Mouse (Mus musculus): ENCODE measurements around the gene H2afb1. TPM values are rescaled to one million over a fixed set of nuclear protein-coding genes. Genes with fewer than 3 reads are reported as not detected.
"Not testable (repeated sequence)": the region's sequence is repeated elsewhere in the genome, so short reads cannot be mapped to it uniquely, and the experiment has no call there.

Gene H2afb1
- polyA plus RNA-seq (2015; fragmentation: Nextera tagmentation; extraction: Ambion mirVana): not detected in 2 replicates

DNA sequence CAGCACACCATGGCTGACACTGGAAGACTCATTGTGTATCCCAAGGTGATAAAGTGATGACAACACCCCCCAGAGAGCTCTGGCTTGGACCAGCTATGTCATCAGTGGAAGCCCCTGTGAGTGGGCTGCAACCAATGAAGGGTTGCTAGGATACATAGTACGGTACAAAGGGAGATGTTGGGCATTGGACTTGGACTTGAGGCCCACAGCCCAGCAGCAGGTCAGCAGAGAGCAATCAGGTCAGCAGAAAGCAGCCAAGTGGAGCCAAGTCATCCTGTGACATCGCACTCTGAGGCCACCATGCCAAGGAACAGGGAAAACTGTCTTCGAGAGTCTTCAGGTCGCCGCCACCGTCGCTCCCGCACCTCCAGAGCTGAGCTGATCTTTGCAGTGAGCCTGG is at the start of gene H2afb1:
H2afb1 (plus strand) TSS at position 301 of the 400 bp plus-strand sequence.
- not testable (repeated sequence) for H3K4me1 ChIP-seq (ENCODE audit: control insufficient read depth, insufficient read depth, low read length); H3K27ac ChIP-seq (ENCODE audit: low read length); H3K4me2 ChIP-seq (ENCODE audit: low read depth, low read length); H3K4me3 ChIP-seq (ENCODE audit: low read length); H3K9me3 ChIP-seq (replicated peaks; ENCODE audit: control insufficient read depth, low read length); H3K9ac ChIP-seq (ENCODE audit: low read length); ATAC-seq (replicated peaks; ENCODE audit: extremely low read depth, insufficient read depth, low FRiP score); H3K27me3 ChIP-seq (ENCODE audit: control insufficient read depth, insufficient read depth, low read length); H3K36me3 ChIP-seq (ENCODE audit: control insufficient read depth, insufficient read depth)
- WGBS: 86% methylated on average over 7 of the region's 8 CpGs

DNA sequence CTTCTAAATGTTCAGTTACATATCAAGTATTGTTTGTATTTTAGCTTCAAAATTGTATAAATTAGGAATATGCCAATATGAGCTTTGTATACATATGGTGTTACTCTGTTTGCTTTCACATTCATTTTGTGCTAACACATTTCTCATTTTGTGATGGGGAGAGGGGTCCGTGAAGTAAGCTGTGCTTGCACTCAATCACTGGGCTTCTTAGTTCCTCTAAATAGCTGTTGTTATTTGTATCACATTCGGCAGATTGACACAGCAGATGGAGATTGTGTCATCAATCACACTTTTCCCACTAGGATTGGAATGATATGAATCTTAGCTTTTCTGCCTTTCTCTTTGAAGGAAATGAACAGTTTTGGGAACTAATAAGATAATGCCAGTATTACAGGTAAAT is 21.5 kb downstream of the H2afb1 start:
- 66% methylated on average over 2 of the region's 2 CpGs for WGBS
- no peaks in the 10 kb centered on the region for H3K9me3 ChIP-seq (replicated peaks; ENCODE audit: control insufficient read depth, low read length)

More for the DNA sequence above, 21.5 kb downstream of the H2afb1 start:
- no peak for ATAC-seq (replicated peaks; ENCODE audit: extremely low read depth, insufficient read depth, low FRiP score)
- no peak overlapping the region for H3K4me2 ChIP-seq (ENCODE audit: low read depth, low read length)
- no peaks in the 10 kb centered on the region for H3K36me3 ChIP-seq (ENCODE audit: control insufficient read depth, insufficient read depth)
- no peaks in the 10 kb centered on the region for H3K4me1 ChIP-seq (ENCODE audit: control insufficient read depth, insufficient read depth, low read length)
- no peaks in the 10 kb centered on the region for H3K27me3 ChIP-seq (ENCODE audit: control insufficient read depth, insufficient read depth, low read length)
- no peak overlapping the region for H3K27ac ChIP-seq (ENCODE audit: low read length)
- H3K4me3 ChIP-seq (ENCODE audit: low read length): no peak overlapping the region
- H3K9ac ChIP-seq (ENCODE audit: low read length): no peak overlapping the region

Data from heart, embryonic 16.5 days (tissue).